Mouse (Mus musculus): Measurements from ENCODE around the gene Srsf12. TPM values are rescaled to one million over a fixed set of nuclear protein-coding genes. Genes with fewer than 3 reads are reported as not detected.

The Srsf12 gene
- polyA plus RNA-seq, 1 experiment from 2014 or later, result 11.1 TPM

DNA sequence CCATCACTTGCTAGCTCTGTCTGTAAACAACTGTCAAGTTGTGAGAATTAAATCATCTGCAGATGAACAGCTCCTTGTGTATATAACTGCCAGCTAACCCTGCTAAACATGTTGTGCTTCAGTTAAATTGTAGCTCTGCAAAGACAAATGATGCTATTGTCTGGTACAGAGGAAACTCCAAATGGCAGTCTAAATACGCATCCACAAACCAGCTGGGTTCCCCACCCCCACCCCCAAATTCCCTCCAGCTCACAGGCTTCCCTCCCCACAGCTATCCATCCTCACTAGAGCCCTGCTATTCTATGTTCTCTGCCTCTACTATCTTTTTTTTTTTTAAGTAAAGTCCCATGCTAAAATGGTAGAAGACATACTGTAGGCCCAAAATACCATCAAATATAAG is 13.1 kb downstream of the Srsf12 start:
- no peaks in the 10 kb centered on the region for H3K9me3 ChIP-seq (ENCODE audit: control insufficient read depth, low read depth, low read length)
- H3K9ac ChIP-seq (replicated peaks; ENCODE audit: low read depth, low read length), result no peak overlapping the region
- H3K36me3 ChIP-seq (ENCODE audit: control insufficient read depth, insufficient read depth, low read length), result no peaks in the 10 kb centered on the region
- no peak overlapping the region for H3K4me3 ChIP-seq (ENCODE audit: low read depth, low read length)
- ATAC-seq (ENCODE audit: insufficient number of reproducible peaks, insufficient read depth, low FRiP score, low read depth), result no peak
- no peak overlapping the region for H3K4me2 ChIP-seq (replicated peaks; ENCODE audit: low read depth, low read length)
- no peak overlapping the region for H3K27ac ChIP-seq (ENCODE audit: low read length)
- H3K27me3 ChIP-seq (ENCODE audit: control insufficient read depth, insufficient read depth, low read length), result no peaks in the 10 kb centered on the region
- 18% methylated on average over 1 of the region's 1 CpGs for WGBS
- 0 out of 2 replicates have a peak, but pooled peaks cover 5% of the 10 kb centered on the region for H3K4me1 ChIP-seq (ENCODE audit: control insufficient read depth, insufficient read depth, low read length)

DNA sequence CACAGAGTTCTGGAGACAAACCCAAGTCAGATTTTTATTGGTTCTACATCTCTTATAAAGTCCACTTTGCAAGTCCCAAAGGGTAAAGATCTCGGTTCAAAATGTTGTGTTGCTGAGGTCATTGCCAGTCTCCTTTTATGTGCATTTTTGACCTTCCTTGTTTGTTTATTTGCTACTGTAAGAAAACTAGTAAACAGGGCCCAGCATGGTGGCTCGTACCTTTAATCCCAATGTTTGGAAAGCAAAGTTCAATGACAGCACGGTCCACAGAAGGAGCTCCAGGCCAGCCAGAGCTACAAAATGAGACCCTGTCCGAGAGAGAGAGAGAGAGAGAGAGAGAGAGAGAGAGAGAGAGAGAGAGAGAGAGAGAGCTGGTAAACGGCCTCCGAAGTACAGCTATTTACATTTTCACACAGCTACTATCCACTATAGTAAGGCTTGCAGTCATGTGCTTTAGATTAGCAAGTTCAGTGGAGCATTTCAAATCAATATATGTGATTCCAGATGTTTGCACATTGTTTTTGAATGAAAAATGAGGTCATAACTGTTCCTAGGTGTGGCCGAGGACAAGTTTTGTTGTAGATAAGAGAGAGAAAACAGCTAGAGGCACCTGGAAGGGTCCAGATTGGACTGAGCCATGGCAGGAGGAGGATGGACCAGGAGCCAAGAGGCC is 15.3 kb downstream of the Srsf12 start:
- no peaks in the 10 kb centered on the region for H3K36me3 ChIP-seq (ENCODE audit: control insufficient read depth, insufficient read depth, low read length)
- no peak overlapping the region for H3K4me3 ChIP-seq (ENCODE audit: low read depth, low read length)
- no peak overlapping the region for H3K9ac ChIP-seq (replicated peaks; ENCODE audit: low read depth, low read length)
- no peak overlapping the region for H3K4me2 ChIP-seq (replicated peaks; ENCODE audit: low read depth, low read length)
- H3K27ac ChIP-seq (ENCODE audit: low read length), result no peak overlapping the region
- no peaks in the 10 kb centered on the region for H3K9me3 ChIP-seq (ENCODE audit: control insufficient read depth, low read depth, low read length)
- ATAC-seq (ENCODE audit: insufficient number of reproducible peaks, insufficient read depth, low FRiP score, low read depth), result no peak
- H3K27me3 ChIP-seq (ENCODE audit: control insufficient read depth, insufficient read depth, low read length), result no peaks in the 10 kb centered on the region
- H3K4me1 ChIP-seq (ENCODE audit: control insufficient read depth, insufficient read depth, low read length), result 0 out of 2 replicates have a peak, but pooled peaks cover 5% of the 10 kb centered on the region
- 53% methylated on average over 7 of the region's 7 CpGs for whole genome bisulfite sequencing

DNA sequence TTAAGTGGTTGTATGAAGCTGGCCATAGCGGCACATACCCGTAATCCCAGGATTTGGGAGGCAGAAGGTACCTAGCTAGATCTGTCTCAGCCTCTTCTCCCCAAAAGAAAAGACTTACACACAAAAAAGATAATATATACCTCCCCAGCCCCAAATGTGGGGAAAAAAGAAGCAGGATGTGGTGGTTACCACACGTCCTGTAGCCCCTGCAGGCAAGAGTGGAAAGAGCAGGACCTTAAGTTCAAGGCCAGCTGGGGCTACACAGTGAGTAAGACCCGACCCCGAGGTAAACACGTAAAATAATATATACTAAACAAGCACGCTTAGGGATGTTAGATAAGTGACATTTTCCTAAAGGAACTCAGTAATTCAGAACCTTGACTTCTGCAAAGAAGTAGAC is 18.4 kb downstream of the Srsf12 start:
- no peak for ATAC-seq (ENCODE audit: insufficient number of reproducible peaks, insufficient read depth, low FRiP score, low read depth)

DNA sequence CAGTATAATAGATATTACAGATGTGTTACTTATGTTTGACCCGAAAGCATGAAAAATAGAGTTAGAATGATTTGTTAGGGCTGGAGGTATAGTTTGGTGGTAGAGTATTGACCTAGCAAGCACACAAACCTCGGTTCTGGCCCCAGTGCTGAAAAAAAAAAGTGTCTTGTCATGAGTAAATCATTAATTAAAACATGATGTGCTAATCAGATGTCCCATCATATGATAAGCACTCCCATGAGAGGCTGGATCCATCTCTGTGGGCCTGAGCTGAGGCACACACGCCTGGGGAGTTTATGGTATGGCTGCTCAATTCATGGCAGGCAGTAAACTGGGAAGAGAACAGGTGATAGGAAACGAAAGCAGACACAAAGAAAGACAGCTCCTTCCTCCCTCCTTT is 20.8 kb downstream of the Srsf12 start:
- 72% methylated on average over 4 of the region's 4 CpGs for WGBS
- H3K4me1 ChIP-seq (ENCODE audit: control insufficient read depth, insufficient read depth, low read length), result no peaks in the 10 kb centered on the region

More for the DNA sequence above, 18.4 kb downstream of the Srsf12 start:
- H3K9me3 ChIP-seq (ENCODE audit: control insufficient read depth, low read depth, low read length), result no peaks in the 10 kb centered on the region
- H3K4me2 ChIP-seq (replicated peaks; ENCODE audit: low read depth, low read length), result no peak overlapping the region
- 0 out of 2 replicates have a peak, but pooled peaks cover 5% of the 10 kb centered on the region for H3K4me1 ChIP-seq (ENCODE audit: control insufficient read depth, insufficient read depth, low read length)
- H3K27me3 ChIP-seq (ENCODE audit: control insufficient read depth, insufficient read depth, low read length), result no peaks in the 10 kb centered on the region
- no peak overlapping the region for H3K27ac ChIP-seq (ENCODE audit: low read length)
- 85% methylated on average over 7 of the region's 7 CpGs for WGBS
- no peaks in the 10 kb centered on the region for H3K36me3 ChIP-seq (ENCODE audit: control insufficient read depth, insufficient read depth, low read length)
- H3K9ac ChIP-seq (replicated peaks; ENCODE audit: low read depth, low read length), result no peak overlapping the region
- H3K4me3 ChIP-seq (ENCODE audit: low read depth, low read length), result no peak overlapping the region

DNA sequence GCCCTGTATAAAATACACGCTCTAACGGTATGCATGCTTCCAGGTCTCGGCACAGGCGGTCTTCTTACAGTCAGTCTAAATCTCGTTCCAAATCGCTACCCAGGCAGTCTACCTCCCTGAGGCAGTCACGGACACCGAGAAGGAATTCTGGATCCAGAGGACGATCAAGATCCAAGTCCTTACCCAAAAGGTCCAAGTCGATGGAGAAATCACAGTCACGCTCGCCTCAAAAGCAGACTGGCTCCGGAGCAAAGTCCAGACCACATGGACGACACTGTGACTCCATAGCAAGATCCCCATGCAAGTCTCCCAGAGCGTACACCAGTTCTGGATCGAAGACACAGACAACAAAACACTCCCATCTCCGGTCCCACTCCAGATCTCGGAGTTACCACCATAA is 22.1 kb downstream of the Srsf12 start:
- Histone ChIP-seq H3K4me2 (replicated peaks; ENCODE audit: low read depth, low read length) (no peak overlapping the region), H3K36me3 (ENCODE audit: control insufficient read depth, insufficient read depth, low read length) (no peaks in the 10 kb centered on the region), H3K27ac (ENCODE audit: low read length) (no peak overlapping the region), H3K9ac (replicated peaks; ENCODE audit: low read depth, low read length) (no peak overlapping the region), H3K4me1 (ENCODE audit: control insufficient read depth, insufficient read depth, low read length) (no peaks in the 10 kb centered on the region), H3K27me3 (ENCODE audit: control insufficient read depth, insufficient read depth, low read length) (no peaks in the 10 kb centered on the region), H3K9me3 (ENCODE audit: control insufficient read depth, low read depth, low read length) (no peaks in the 10 kb centered on the region), H3K4me3 (ENCODE audit: low read depth, low read length) (no peak overlapping the region)
- WGBS, result 91% methylated on average over 18 of the region's 18 CpGs
- ATAC-seq (ENCODE audit: insufficient number of reproducible peaks, insufficient read depth, low FRiP score, low read depth), result no peak

More for the DNA sequence above, 20.8 kb downstream of the Srsf12 start:
- no peak overlapping the region for H3K9ac ChIP-seq (replicated peaks; ENCODE audit: low read depth, low read length)
- H3K4me2 ChIP-seq (replicated peaks; ENCODE audit: low read depth, low read length), result no peak overlapping the region
- no peaks in the 10 kb centered on the region for H3K27me3 ChIP-seq (ENCODE audit: control insufficient read depth, insufficient read depth, low read length)
- no peak for ATAC-seq (ENCODE audit: insufficient number of reproducible peaks, insufficient read depth, low FRiP score, low read depth)
- no peaks in the 10 kb centered on the region for H3K36me3 ChIP-seq (ENCODE audit: control insufficient read depth, insufficient read depth, low read length)
- no peaks in the 10 kb centered on the region for H3K9me3 ChIP-seq (ENCODE audit: control insufficient read depth, low read depth, low read length)
- no peak overlapping the region for H3K27ac ChIP-seq (ENCODE audit: low read length)
- H3K4me3 ChIP-seq (ENCODE audit: low read depth, low read length), result no peak overlapping the region

DNA sequence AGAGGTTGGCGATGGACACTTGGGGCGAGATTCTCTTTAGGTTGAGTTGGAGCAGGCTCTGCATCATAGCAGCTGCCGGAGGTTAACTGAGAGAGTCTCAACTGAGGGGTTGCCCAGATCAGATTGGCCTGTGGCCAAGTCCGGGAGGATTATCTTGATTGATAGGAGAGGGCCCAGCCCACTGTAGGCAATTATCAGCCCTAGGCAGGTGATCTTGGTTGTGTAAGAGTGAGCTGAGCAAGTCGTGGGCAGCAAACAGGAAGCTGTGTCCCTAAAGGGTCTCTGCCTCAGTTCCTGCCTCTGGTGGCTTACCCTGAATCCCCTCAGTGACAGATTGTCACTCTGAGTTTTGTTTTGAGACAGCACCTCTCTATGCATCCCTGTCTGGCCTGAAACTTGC is 33.7 kb downstream of the Srsf12 start:
- no peaks in the 10 kb centered on the region for H3K9me3 ChIP-seq (ENCODE audit: control insufficient read depth, low read depth, low read length)
- H3K27ac ChIP-seq (ENCODE audit: low read length), result no peak overlapping the region
- H3K36me3 ChIP-seq (ENCODE audit: control insufficient read depth, insufficient read depth, low read length), result peaks cover 30% of the 10 kb centered on the region
- H3K4me2 ChIP-seq (replicated peaks; ENCODE audit: low read depth, low read length), result no peak overlapping the region
- ATAC-seq (ENCODE audit: insufficient number of reproducible peaks, insufficient read depth, low FRiP score, low read depth), result no peak
- H3K4me3 ChIP-seq (ENCODE audit: low read depth, low read length), result no peak overlapping the region
- 0 out of 2 replicates have a peak, but pooled peaks cover 9% of the 10 kb centered on the region for H3K4me1 ChIP-seq (ENCODE audit: control insufficient read depth, insufficient read depth, low read length)
- 47% methylated on average over 5 of the region's 5 CpGs for whole genome bisulfite sequencing
- H3K9ac ChIP-seq (replicated peaks; ENCODE audit: low read depth, low read length), result no peak overlapping the region
- H3K27me3 ChIP-seq (ENCODE audit: control insufficient read depth, insufficient read depth, low read length), result no peaks in the 10 kb centered on the region

DNA sequence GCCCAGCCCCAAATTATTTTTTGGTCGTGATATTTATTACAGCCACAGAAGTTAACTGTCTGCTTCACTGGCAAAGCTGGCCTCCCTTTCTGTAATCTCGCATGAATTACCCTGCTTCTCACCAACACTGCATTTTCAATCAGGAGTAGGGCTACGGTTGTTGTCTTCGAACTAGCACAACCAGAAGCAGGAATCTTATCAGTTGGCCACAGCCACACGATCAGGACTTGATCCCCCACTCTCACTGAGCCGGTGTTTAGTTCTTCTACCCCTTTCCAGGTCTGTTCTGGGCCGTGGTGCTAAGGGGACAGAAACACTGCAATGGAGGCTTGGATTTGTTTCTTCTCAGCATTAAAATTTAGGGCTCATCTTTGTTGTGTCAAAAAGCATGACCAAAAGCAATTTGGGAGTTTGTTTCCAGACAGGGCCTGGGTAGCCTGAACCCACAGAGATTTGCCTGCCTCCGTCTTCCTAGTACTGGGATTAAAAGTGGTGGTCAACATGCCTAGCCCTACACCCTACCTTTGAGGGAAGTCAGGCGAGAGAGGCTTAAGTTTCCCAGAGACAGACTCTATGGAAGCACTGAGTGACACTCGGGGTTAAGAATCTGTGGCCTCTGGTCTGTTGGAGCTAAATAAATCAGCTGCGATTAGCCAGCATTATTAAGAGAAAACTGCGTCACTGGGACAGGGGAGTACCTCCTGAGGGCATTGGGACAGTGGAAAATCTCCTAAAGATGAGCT is 34.4 kb downstream of the Srsf12 start:
- Histone ChIP-seq H3K9ac (replicated peaks; ENCODE audit: low read depth, low read length) (no peak overlapping the region), H3K4me1 (ENCODE audit: control insufficient read depth, insufficient read depth, low read length) (0 out of 2 replicates have a peak, but pooled peaks cover 9% of the 10 kb centered on the region), H3K4me3 (ENCODE audit: low read depth, low read length) (no peak overlapping the region), H3K36me3 (ENCODE audit: control insufficient read depth, insufficient read depth, low read length) (peaks cover 30% of the 10 kb centered on the region), H3K9me3 (ENCODE audit: control insufficient read depth, low read depth, low read length) (no peaks in the 10 kb centered on the region), H3K27ac (ENCODE audit: low read length) (no peak overlapping the region), H3K4me2 (replicated peaks; ENCODE audit: low read depth, low read length) (no peak overlapping the region), H3K27me3 (ENCODE audit: control insufficient read depth, insufficient read depth, low read length) (no peaks in the 10 kb centered on the region)
- ATAC-seq (ENCODE audit: insufficient number of reproducible peaks, insufficient read depth, low FRiP score, low read depth), result no peak
- 76% methylated on average over 12 of the region's 12 CpGs for WGBS

DNA sequence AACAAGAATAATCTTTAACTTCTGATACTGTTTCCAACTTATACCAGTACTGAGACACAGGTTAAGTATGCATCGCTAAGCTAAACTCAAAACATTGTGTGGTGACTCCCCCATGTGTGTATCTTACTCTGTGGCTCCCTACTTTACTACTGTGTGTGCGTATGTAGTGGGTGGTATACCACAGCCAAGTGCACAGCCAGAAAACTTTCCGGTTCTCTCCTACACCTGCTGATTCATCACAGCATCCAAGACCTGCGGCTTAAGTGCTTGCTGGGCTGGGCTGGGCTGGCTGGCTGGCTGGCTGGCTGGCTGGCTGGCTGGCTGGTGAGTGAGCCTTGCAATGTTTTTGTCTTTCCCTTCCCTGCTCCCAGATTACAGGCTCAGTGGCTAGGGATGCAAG is 35.1 kb downstream of the Srsf12 start:
- WGBS, result 91% methylated on average over 4 of the region's 4 CpGs
- H3K4me3 ChIP-seq (ENCODE audit: low read depth, low read length), result no peak overlapping the region
- no peak overlapping the region for H3K9ac ChIP-seq (replicated peaks; ENCODE audit: low read depth, low read length)
- H3K36me3 ChIP-seq (ENCODE audit: control insufficient read depth, insufficient read depth, low read length), result peaks cover 30% of the 10 kb centered on the region
- 0 out of 2 replicates have a peak, but pooled peaks cover 9% of the 10 kb centered on the region for H3K4me1 ChIP-seq (ENCODE audit: control insufficient read depth, insufficient read depth, low read length)
- no peak overlapping the region for H3K27ac ChIP-seq (ENCODE audit: low read length)
- ATAC-seq (ENCODE audit: insufficient number of reproducible peaks, insufficient read depth, low FRiP score, low read depth), result no peak
- H3K4me2 ChIP-seq (replicated peaks; ENCODE audit: low read depth, low read length), result no peak overlapping the region
- no peaks in the 10 kb centered on the region for H3K9me3 ChIP-seq (ENCODE audit: control insufficient read depth, low read depth, low read length)
- no peaks in the 10 kb centered on the region for H3K27me3 ChIP-seq (ENCODE audit: control insufficient read depth, insufficient read depth, low read length)
